Mouse (Mus musculus): ENCODE measurements at regions not wholly inside any gene's neighbourhood (a gene's known extent, or its start where the extent isn't known, plus 50 kb on each side); places are given as distances from the start of the nearest gene placed in this dataset.

- H3K4me3 ChIP-seq: no peak overlapping the region
- WGBS: 69% methylated on average over 1 of the region's 1 CpGs
- ATAC-seq (ENCODE audit: insufficient number of reproducible peaks, low FRiP score): no peak
- no peak overlapping the region for H3K27ac ChIP-seq (ENCODE audit: poor library complexity, severe bottlenecking)
- no peaks in the 10 kb centered on the region for H3K4me1 ChIP-seq (replicated peaks)
- no peak overlapping the region for H3K9ac ChIP-seq
- no peak overlapping the region for H3K4me2 ChIP-seq
- no peaks in the 10 kb centered on the region for H3K36me3 ChIP-seq
- no peaks in the 10 kb centered on the region for H3K27me3 ChIP-seq (replicated peaks)
- no peaks in the 10 kb centered on the region for H3K9me3 ChIP-seq (replicated peaks)
These were observed 113.0 kb downstream of the Spata18 start for GRCm38 (mm10) chr5:73764226-73764625.

GRCm38 (mm10) chr5:73765466-73765865 is 114.3 kb downstream of the Spata18 start:
- no peaks in the 10 kb centered on the region for H3K9me3 ChIP-seq (replicated peaks)
- no peak overlapping the region for H3K9ac ChIP-seq
- no peak overlapping the region for H3K27ac ChIP-seq (ENCODE audit: poor library complexity, severe bottlenecking)
- no peak overlapping the region for H3K4me2 ChIP-seq
- H3K4me3 ChIP-seq: no peak overlapping the region
- H3K27me3 ChIP-seq (replicated peaks): no peaks in the 10 kb centered on the region
- H3K36me3 ChIP-seq: no peaks in the 10 kb centered on the region
- H3K4me1 ChIP-seq (replicated peaks): no peaks in the 10 kb centered on the region
- 70% methylated on average over 7 of the region's 7 CpGs for WGBS
- no peak for ATAC-seq (ENCODE audit: insufficient number of reproducible peaks, low FRiP score)

- H3K9ac ChIP-seq: no peak overlapping the region
- no peaks in the 10 kb centered on the region for H3K4me1 ChIP-seq (replicated peaks)
- no peak overlapping the region for H3K4me3 ChIP-seq
- H3K27me3 ChIP-seq (replicated peaks): no peaks in the 10 kb centered on the region
- no peak overlapping the region for H3K27ac ChIP-seq (ENCODE audit: poor library complexity, severe bottlenecking)
- ATAC-seq (ENCODE audit: insufficient number of reproducible peaks, low FRiP score): no peak
- no peaks in the 10 kb centered on the region for H3K9me3 ChIP-seq (replicated peaks)
- WGBS: 60% methylated on average over 3 of the region's 3 CpGs
- no peaks in the 10 kb centered on the region for H3K36me3 ChIP-seq
- no peak overlapping the region for H3K4me2 ChIP-seq
These were observed 117.1 kb downstream of the Spata18 start for GRCm38 (mm10) chr5:73768253-73768652.

GRCm38 (mm10) chr5:73775775-73776548 is 124.8 kb downstream of the Spata18 start:
- WGBS: 81% methylated on average over 7 of the region's 7 CpGs
- H3K27ac ChIP-seq (ENCODE audit: poor library complexity, severe bottlenecking): no peak overlapping the region
- no peak overlapping the region for H3K4me2 ChIP-seq
- no peaks in the 10 kb centered on the region for H3K9me3 ChIP-seq (replicated peaks)
- ATAC-seq (ENCODE audit: insufficient number of reproducible peaks, low FRiP score): no peak
- no peaks in the 10 kb centered on the region for H3K27me3 ChIP-seq (replicated peaks)
- no peak overlapping the region for H3K4me3 ChIP-seq
- H3K4me1 ChIP-seq (replicated peaks): 0 out of 2 replicates have a peak, but pooled peaks cover 4% of the 10 kb centered on the region
- H3K36me3 ChIP-seq: no peaks in the 10 kb centered on the region
- no peak overlapping the region for H3K9ac ChIP-seq

- Histone ChIP-seq H3K27ac (ENCODE audit: poor library complexity, severe bottlenecking) (0 out of 2 replicates have a peak overlapping the region, but pooled peaks have one; percentile 1), H3K36me3 (no peaks in the 10 kb centered on the region), H3K4me1 (replicated peaks) (0 out of 2 replicates have a peak, but pooled peaks cover 4% of the 10 kb centered on the region), H3K9ac (no peak overlapping the region), H3K4me2 (no peak overlapping the region), H3K4me3 (no peak overlapping the region), H3K9me3 (replicated peaks) (no peaks in the 10 kb centered on the region), H3K27me3 (replicated peaks) (no peaks in the 10 kb centered on the region)
- 61% methylated on average over 9 of the region's 9 CpGs for WGBS
- peak; percentile 71; the same call in 1 of the 2 replicates for ATAC-seq (ENCODE audit: insufficient number of reproducible peaks, low FRiP score)
These were observed 126.2 kb downstream of the Spata18 start for GRCm38 (mm10) chr5:73777282-73777921.

GRCm38 (mm10) chr5:73781190-73781940 is 130.2 kb downstream of the Spata18 start:
- no peaks in the 10 kb centered on the region for H3K9me3 ChIP-seq (replicated peaks)
- peaks cover 4% of the 10 kb centered on the region; the same call in 1 of the 2 replicates for H3K4me1 ChIP-seq (replicated peaks)
- no peak overlapping the region for H3K9ac ChIP-seq
- no peak overlapping the region for H3K27ac ChIP-seq (ENCODE audit: poor library complexity, severe bottlenecking)
- no peak for ATAC-seq (ENCODE audit: insufficient number of reproducible peaks, low FRiP score)
- no peak overlapping the region for H3K4me2 ChIP-seq
- H3K36me3 ChIP-seq: no peaks in the 10 kb centered on the region
- no peak overlapping the region for H3K4me3 ChIP-seq
- H3K27me3 ChIP-seq (replicated peaks): no peaks in the 10 kb centered on the region
- 88% methylated on average over 23 of the region's 23 CpGs for WGBS

GRCm38 (mm10) chr5:73782214-73783091 is 131.3 kb downstream of the Spata18 start:
- H3K27me3 ChIP-seq (replicated peaks): no peaks in the 10 kb centered on the region
- H3K9me3 ChIP-seq (replicated peaks): no peaks in the 10 kb centered on the region
- ATAC-seq (ENCODE audit: insufficient number of reproducible peaks, low FRiP score): no peak
- H3K36me3 ChIP-seq: no peaks in the 10 kb centered on the region
- H3K27ac ChIP-seq (ENCODE audit: poor library complexity, severe bottlenecking): no peak overlapping the region
- no peak overlapping the region for H3K4me3 ChIP-seq
- no peak overlapping the region for H3K4me2 ChIP-seq
- H3K4me1 ChIP-seq (replicated peaks): peaks cover 3% of the 10 kb centered on the region; the same call in 1 of the 2 replicates
- 60% methylated on average over 15 of the region's 15 CpGs for WGBS
- H3K9ac ChIP-seq: no peak overlapping the region

GRCm38 (mm10) chr5:73787275-73787674 is 136.1 kb downstream of the Spata18 start:
- Histone ChIP-seq H3K27ac (ENCODE audit: poor library complexity, severe bottlenecking) (no peak overlapping the region), H3K9ac (no peak overlapping the region), H3K9me3 (replicated peaks) (no peaks in the 10 kb centered on the region), H3K4me3 (no peak overlapping the region), H3K4me1 (replicated peaks) (no peaks in the 10 kb centered on the region; the same call in 1 of the 2 replicates), H3K27me3 (replicated peaks) (no peaks in the 10 kb centered on the region), H3K36me3 (no peaks in the 10 kb centered on the region), H3K4me2 (no peak overlapping the region)
- 78% methylated on average over 5 of the region's 5 CpGs for WGBS
- no peak for ATAC-seq (ENCODE audit: insufficient number of reproducible peaks, low FRiP score)

- 68% methylated on average over 3 of the region's 3 CpGs for WGBS
- H3K4me1 ChIP-seq (replicated peaks): no peaks in the 10 kb centered on the region
- ATAC-seq (ENCODE audit: insufficient number of reproducible peaks, low FRiP score): no peak
- no peak overlapping the region for H3K27ac ChIP-seq (ENCODE audit: poor library complexity, severe bottlenecking)
- H3K9ac ChIP-seq: no peak overlapping the region
- H3K36me3 ChIP-seq: no peaks in the 10 kb centered on the region
- no peaks in the 10 kb centered on the region for H3K27me3 ChIP-seq (replicated peaks)
- no peak overlapping the region for H3K4me2 ChIP-seq
- no peak overlapping the region for H3K4me3 ChIP-seq
- no peaks in the 10 kb centered on the region for H3K9me3 ChIP-seq (replicated peaks)
These were observed 141.0 kb downstream of the Spata18 start for GRCm38 (mm10) chr5:73792216-73792615.

GRCm38 (mm10) chr5:73796201-73796600 is 145.0 kb downstream of the Spata18 start:
- no peak overlapping the region for H3K4me2 ChIP-seq
- ATAC-seq (ENCODE audit: insufficient number of reproducible peaks, low FRiP score): no peak
- H3K27ac ChIP-seq (ENCODE audit: poor library complexity, severe bottlenecking): no peak overlapping the region
- H3K4me1 ChIP-seq (replicated peaks): no peaks in the 10 kb centered on the region
- H3K9me3 ChIP-seq (replicated peaks): no peaks in the 10 kb centered on the region
- no peak overlapping the region for H3K9ac ChIP-seq
- H3K4me3 ChIP-seq: no peak overlapping the region
- H3K36me3 ChIP-seq: no peaks in the 10 kb centered on the region
- 56% methylated on average over 2 of the region's 2 CpGs for WGBS
- no peaks in the 10 kb centered on the region for H3K27me3 ChIP-seq (replicated peaks)

Measured in heart, embryonic 12.5 days (tissue).